Mouse (Mus musculus) adrenal gland, postnatal 4 days (tissue): ENCODE results near the gene Gm20388. TPM values are rescaled to one million over a fixed set of nuclear protein-coding genes. Genes with fewer than 3 reads are reported as not detected.
A peak's percentile ranks its signal among the peaks of the same experiment; 100 is the strongest.
"Not testable (repeated sequence)": the region's sequence is repeated elsewhere in the genome, so short reads cannot be mapped to it uniquely, and the experiment has no call there.

Experiments used
- DNase-seq, 2 experiments: peaks; one replicate each; pipeline ENCODE4 v3.0.0; 2021 to 2022; ENCODE audit warnings: low spot score in 2 of 2, mixed read lengths in 2 of 2
- total RNA-seq, 2 experiments: library from RNA; stranded (reverse); gene quantifications; 2 replicates each; pipeline ENCODE4 v1.2.3; 2021

Gene Gm20388
- total RNA-seq, 2 experiments from 2014 or later = 8.8 TPM; not detected in 1

DNA sequence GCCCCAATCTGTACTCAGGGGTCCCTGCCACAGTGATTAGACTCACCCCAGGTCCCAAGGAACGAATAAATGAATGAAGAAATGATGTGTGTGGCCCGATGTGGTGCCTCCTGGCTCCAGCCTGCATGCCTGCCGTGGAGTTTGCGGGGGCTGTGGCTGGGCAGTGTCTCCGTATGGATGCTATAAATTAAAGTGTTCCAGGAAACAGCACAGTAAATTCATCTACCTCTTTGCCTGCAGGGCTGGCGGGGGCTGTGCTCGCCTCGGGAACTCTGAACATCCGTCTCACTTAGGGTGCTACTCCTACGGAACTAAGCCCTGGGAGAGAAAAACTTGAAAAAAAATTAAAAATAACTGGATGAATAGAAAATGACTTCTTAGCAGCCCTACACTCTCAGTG, 441.5 kb downstream of the Gm20388 start:
- DNase-seq = no peak

GRCm38 (mm10) chr8:120356067-120356466, 445.4 kb downstream of the Gm20388 start:
- no peak for DNase-seq

GRCm38 (mm10) chr8:120357504-120357903, 446.9 kb downstream of the Gm20388 start:
- DNase-seq = no peak

- no peak for DNase-seq
Measured at GRCm38 (mm10) chr8:120361301-120361700, 450.7 kb downstream of the Gm20388 start.

DNA sequence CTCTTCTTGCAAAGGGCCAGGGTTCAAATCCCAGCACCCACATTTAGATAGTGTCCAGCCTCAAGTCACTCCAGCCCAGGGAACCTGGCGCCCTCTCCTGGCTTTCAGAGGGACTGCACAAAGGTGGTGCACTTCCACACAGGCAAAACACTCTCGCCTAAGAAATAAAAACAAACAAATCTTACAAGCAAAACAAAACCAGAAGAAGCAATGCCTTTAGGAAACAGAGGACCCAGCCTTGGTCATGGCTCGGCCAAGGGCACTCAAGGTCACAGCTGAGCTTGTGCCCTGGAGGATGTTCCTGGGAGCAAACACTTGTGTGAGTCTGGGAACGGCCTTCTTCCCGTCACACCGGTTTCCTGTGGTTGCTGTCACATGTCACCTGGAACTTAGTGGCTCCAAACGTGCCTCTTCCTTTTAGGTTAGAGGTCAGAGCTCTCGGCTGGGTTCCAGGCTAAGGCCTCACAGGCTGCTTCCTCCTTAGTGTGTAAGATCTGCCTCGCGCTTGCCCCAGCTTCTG, 453.0 kb downstream of the Gm20388 start:
- DNase-seq = no peak

DNA sequence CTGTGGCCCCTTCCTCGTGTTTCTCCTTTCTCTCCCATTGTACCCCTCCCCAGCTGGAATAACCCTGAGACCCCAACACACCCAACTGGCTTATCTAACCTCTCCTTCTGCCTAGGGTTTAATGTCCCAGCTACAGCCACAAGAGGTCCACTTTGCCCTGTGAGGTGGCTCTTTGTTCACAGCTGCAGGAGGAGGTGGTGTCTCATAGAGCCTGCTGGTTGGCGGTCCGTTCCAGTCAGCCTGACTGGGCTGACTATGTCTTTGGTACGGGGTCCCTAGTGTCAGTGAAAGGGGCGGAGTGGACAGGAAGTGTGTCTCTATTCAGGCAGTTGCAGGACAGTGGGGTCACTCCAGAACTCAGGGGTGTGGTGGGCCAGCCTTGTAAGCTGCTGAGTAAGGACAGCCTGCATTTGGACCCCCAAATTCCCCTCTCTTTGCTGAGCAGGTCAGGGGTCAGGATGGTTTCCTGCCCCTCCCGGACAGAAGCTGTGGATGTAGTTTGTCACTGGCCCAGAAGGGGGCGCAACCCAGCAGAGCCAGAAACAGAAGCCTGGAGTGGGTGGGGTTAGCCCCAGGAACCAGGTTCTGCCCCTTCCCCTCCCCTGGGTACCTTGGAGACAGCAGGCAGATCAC, 453.6 kb downstream of the Gm20388 start:
- DNase-seq = no peak

GRCm38 (mm10) chr8:120366840-120367239, 456.2 kb downstream of the Gm20388 start:
- no peak for DNase-seq

GRCm38 (mm10) chr8:120368191-120368590, 457.6 kb downstream of the Gm20388 start:
- DNase-seq = not testable (repeated sequence)

DNA sequence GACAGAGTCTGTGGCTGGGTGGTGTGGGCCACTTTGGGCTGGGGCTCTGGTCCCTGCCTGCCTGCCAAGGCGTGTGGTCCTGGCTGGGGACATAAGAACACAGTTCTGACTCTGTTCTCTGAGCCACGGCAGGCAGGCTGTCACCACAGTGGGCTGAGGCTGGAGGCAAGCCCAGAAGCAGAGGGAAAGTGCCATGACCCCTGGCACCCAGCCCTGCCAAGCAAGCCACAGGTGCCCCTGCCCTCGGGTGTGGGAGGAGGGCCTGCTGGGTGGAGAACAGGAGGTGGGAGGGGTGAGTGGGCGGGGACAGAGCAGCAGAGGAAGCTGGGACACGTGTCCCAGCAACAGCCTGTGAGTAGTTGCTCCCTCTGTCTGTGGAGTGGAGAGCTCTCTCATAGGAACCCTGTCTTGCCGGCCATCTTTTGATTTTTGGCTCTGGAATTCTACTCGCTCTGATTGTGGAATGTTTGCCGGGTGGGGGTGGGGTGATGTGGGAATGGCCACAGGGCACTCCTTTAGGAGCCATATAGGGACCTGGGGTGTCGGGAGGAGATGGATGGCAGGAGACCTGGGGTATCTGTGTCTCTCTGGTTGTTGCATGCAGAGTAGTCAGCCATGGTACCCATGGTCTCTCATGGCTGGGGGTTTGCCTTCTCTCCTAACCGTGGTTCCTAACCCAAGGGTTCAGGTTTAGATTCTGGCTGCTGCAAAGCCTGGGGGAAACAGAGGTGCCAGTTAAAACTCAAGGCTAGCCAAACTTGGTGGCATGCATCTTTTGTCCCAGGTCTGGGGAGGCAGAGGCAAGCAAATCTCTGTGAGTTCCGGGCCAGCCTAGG, 458.4 kb downstream of the Gm20388 start:
- peak; percentile 47 to 83 for DNase-seq

DNA sequence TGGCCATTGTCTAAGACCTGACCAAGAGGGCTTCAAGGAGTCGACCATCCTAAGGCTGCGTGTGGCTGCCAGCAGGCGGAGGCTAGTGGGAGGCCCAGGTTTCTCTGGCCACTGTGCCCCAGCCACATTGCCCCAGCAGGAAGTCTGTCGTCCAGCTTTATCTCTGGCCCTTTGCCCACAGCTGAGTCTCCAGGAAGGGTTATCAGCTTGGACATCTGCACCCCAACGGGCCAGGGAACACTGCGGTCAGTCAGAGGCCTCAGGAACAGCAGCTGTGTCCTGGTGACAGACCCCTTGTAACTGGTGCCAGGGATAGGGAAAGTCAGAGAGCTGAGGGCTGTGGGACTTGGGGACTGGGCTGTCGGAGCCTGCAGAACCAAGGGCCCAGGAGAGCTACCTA, 459.3 kb downstream of the Gm20388 start:
- DNase-seq = peak in 1 of 2 experiments; percentile 55

GRCm38 (mm10) chr8:120370461-120370860, 459.8 kb downstream of the Gm20388 start:
- DNase-seq = no peak

DNA sequence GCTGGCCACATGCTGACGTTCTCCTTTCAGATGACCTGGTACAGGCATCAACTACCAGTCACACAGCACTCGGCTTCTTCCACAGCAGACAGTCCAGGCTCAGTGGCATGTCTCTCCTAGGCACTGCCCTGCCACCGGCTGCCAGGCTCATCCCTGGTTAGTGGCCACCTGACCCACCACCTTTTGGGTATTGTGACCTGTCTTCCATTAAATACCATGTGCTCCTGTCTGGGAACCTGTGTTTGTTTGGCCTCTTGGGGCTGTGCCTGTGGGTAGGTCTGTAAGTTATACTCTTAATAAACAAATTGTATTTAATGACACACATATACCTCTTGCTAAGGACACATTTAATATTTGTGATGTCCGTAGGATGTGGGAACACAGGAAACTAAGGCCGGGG, 460.5 kb downstream of the Gm20388 start:
- DNase-seq = no peak

DNA sequence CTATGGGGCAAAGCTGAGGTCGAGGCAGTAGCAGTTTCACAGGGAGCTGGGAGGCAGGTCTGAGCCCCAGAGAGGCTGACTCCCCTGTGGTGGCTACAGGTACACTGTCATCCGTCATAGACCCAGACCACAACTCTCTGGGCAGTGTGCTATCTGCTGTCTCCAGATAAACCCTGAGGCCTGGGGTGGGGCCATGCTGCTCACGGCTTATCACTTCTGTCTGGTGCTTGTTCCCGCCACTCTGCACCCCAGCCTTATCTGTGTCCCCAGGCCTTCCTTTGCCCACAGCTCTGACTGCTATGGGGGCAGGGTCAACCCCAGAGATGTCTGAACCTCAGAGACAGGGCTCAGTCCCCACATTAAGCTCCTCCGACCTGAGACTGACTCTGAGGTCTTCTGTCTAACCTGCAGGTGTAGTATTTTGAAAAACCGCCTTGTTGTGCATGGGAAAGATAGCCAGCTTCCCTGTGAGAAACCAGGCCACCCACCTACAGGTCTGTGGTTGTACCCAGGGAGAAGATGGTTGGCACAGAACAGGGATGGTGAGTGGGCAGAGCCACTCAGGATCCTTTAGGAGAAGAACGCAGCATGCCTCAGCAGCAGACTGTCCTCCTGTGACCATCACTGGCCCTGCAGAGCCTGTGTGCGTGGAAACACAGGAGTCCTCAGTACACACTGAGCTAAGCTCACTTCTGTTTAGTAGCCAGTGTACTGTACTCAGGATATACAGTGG, 461.2 kb downstream of the Gm20388 start:
- DNase-seq = no peak

DNA sequence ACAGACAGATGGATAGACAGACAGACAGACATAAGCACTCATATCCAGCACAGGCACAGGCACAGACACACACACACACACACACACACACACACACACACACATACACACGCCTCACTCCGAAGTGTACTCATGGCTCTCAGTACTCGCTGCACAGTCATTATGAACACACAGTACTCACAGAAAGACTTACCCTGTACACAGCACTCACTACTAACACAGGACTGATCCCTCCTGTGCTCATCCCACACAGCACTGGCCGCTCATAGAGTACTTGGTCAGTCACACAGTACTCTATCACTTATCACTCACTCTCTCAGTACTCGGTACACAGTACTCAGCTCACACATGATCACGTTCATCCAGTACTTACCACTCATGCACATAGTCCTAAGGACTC, 462.0 kb downstream of the Gm20388 start:
- DNase-seq = no peak

DNA sequence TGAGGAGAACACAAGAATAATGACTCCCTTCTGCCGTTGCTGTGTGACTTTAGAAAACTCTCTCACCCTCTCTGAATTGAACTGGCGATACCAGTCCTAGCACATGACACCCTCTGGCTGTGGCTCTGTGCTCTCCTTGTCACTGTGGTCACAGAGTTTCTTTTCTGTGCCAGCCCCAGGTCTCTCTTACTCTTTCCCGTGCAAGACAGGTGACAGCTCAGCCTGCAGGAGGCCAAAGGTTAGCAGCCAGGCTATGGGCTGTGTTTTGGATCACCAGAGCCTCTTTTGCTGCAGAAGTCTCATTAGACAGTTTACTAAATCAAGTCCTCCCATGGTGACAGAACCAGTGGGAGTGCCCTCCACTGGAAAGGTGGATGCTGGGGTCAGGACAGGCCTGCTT, 463.0 kb downstream of the Gm20388 start:
- DNase-seq = no peak

GRCm38 (mm10) chr8:120374070-120374469, 463.4 kb downstream of the Gm20388 start:
- DNase-seq = no peak

DNA sequence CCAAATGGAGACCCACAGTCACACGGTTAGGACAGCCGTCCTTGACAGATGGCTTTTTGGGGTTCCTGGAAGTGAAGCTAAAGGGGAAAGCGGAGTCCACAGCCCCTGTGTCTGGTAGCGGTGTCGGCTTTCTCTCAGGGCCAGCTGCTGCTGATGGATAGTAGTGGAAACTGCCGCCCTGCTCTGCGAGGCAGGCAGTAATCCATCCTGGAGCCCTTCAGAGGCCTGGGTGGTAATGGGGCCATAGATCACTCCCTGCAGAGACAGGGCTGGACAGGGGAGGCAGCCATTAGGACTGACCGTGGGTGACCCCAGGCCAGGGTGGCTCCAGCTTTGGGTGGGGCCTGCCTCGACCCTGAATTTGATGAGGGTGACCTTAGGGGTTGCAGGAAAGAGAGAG, 463.9 kb downstream of the Gm20388 start:
- no peak for DNase-seq

- DNase-seq = no peak
Measured at GRCm38 (mm10) chr8:120375170-120375569, 464.5 kb downstream of the Gm20388 start.

DNA sequence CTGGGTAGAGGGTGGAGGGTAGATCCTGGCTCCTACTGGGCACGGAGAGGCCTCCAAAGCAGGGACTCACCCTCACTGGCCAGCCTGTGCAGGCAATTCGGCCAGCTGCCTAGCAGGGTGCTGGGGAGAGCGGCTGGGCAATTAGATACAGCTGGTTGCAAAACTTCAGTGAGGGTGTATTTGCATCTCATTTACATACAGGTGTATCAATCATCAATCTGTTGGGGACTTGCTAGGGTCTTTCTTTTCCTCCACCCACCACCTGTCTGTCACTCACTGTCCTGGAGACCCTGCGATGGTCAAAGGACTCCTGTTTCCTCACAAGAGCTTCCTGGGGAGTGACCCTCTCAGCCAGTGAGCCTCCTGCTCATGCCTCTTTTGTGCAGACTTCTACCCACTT, 465.6 kb downstream of the Gm20388 start:
- DNase-seq = no peak

DNA sequence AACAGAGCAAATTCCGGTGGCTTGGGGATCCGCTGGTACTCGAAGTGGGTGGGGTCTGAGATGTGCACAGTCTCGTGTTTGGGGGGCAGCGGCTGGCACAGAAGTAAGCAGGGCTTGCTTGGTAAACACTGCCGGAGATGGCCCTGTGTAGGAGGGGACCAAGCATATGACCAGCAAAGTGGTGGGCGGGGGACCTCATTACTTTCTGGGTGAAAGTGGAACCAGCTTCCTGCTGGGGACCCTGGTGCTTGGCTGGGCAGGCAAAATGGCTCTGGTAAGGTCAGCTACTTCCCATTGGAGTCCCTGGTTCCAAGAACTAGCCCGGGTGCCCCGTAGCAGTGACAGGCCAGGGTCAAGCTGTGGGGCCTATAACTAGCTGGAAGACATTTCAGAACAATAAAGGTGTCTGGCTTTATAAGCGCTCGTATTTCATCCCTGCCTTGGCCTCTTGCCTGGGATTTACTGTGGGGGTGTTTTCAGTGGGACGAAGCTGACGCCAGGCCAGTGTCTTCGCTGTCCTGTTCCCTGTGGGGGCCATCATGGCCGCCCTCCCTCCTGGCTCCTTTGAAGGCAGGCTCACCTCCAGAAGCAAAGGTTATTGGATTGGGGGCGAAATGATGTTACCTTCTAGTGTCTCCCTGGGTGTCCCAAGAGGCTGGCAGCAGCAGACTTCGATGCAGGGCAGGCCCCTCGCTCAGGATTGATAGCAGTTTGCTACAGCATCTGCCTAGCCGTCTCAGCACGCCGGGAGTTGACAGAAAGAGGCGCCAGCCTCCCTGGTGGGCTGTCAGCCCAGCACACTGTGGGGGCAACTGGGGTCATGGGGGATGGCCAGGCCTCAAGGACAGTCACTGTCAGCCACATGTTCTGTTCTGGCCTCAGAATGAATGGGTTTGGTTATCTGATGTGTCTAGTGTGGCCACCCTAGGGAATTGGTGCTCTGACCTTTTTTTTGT, 466.5 kb downstream of the Gm20388 start:
- DNase-seq = no peak

DNA sequence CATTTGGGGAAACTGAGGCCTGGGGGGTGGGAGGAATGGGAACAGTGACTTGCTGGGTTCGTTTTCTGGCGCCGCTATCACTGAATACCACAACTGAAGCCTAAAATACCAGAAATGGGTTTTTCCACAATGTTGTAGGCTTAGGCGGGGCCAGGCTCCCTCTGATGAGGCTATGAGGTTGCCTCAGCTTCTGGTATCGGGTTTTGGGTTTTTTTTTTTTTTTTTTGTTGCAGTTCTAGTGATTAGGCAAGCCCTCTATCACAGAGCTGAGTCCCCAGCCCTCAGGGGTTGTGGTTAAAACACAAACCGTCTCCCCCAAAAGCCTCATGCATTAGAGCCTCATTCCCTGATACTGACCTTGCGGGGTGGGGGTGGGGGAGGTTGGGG, 467.2 kb downstream of the Gm20388 start:
- DNase-seq = no peak
